Comparison of ENCODE assay signal across 10 mouse cellular contexts in genomic region chr4:82623081-82623538, GRCm38 (mm10).
DNase-seq lines count a peak whose midpoint lies in the region; ATAC-seq and TF ChIP-seq lines count a peak whose summit lies in the region.
"Had no signal": no experiment of that assay in that cellular context is flagged by ENCODE, and none has a peak within 500 bp of the region (broad histone marks: within the 10 kb centered on the region; RNA-seq: fewer than 3 reads in every experiment).

No protein-coding gene starts in this region.

- no peaks in the 10 kb centered on the region for H3K36me3 ChIP-seq in heart, embryonic 15.5 days
- H3K36me3 ChIP-seq in stomach, embryonic 14.5 days (ENCODE audit: control insufficient read depth, insufficient read depth, low read length), result no peaks in the 10 kb centered on the region
- no peaks in the 10 kb centered on the region for H3K36me3 ChIP-seq in stomach, postnatal 0 days (ENCODE audit: control insufficient read depth, insufficient read depth, low read length)
- H3K36me3 ChIP-seq in intestine, embryonic 15.5 days, result no peaks in the 10 kb centered on the region
- no peaks in the 10 kb centered on the region for H3K36me3 ChIP-seq in stomach, embryonic 16.5 days (ENCODE audit: control insufficient read depth, insufficient read depth, low read length)

- intact Hi-C loops in heart, postnatal 36 days (cut with DNase I), result no loop called here
- intact Hi-C loops in left cerebral cortex, postnatal 14 days (cut with DNase I), result no loop called here

- no peak overlapping the region for H3K4me3 ChIP-seq in heart, embryonic 15.5 days
- H3K4me3 ChIP-seq in stomach, embryonic 14.5 days (ENCODE audit: low read depth, low read length), result no peak overlapping the region
- no peak overlapping the region for H3K4me3 ChIP-seq in stomach, postnatal 0 days (ENCODE audit: low read depth, low read length)
- no peak overlapping the region for H3K4me3 ChIP-seq in intestine, embryonic 15.5 days (replicated peaks)
- H3K4me3 ChIP-seq in stomach, embryonic 16.5 days (replicated peaks; ENCODE audit: low read length), result no peak overlapping the region

- H3K9ac ChIP-seq in heart, embryonic 15.5 days, result no peak overlapping the region
- H3K9ac ChIP-seq in stomach, embryonic 14.5 days (replicated peaks; ENCODE audit: low read depth, low read length), result no peak overlapping the region
- no peak overlapping the region for H3K9ac ChIP-seq in stomach, postnatal 0 days (ENCODE audit: low read length)
- H3K9ac ChIP-seq in intestine, embryonic 15.5 days, result no peak overlapping the region
- no peak overlapping the region for H3K9ac ChIP-seq in stomach, embryonic 16.5 days (ENCODE audit: low read length)

- WGBS in heart, embryonic 15.5 days, result 65% methylated on average over 12 of the region's 12 CpGs
- WGBS in stomach, embryonic 14.5 days, result 78% methylated on average over 12 of the region's 12 CpGs
- 84% methylated on average over 12 of the region's 12 CpGs for WGBS in stomach, postnatal 0 days
- 76% methylated on average over 12 of the region's 12 CpGs for whole genome bisulfite sequencing in intestine, embryonic 15.5 days
- WGBS in stomach, embryonic 16.5 days, result 74% methylated on average over 12 of the region's 12 CpGs

- peaks cover 25% of the 10 kb centered on the region for H3K4me1 ChIP-seq in heart, embryonic 15.5 days (replicated peaks)
- H3K4me1 ChIP-seq in stomach, embryonic 14.5 days (ENCODE audit: control insufficient read depth, insufficient read depth, low read length), result peaks cover 17% of the 10 kb centered on the region; the same call in 1 of the 2 replicates
- no peaks in the 10 kb centered on the region for H3K4me1 ChIP-seq in stomach, postnatal 0 days (replicated peaks; ENCODE audit: control insufficient read depth, insufficient read depth)
- H3K4me1 ChIP-seq in intestine, embryonic 15.5 days (replicated peaks), result peaks cover 12% of the 10 kb centered on the region
- peaks cover 13% of the 10 kb centered on the region for H3K4me1 ChIP-seq in stomach, embryonic 16.5 days (ENCODE audit: control insufficient read depth, insufficient read depth, low read length)

- TF ChIP-seq EP300 in stomach, postnatal 0 days (optimal IDR thresholded peaks at IDR 0.05), result no peak

- ATAC-seq in heart, embryonic 15.5 days (replicated peaks; ENCODE audit: insufficient number of reproducible peaks, insufficient read depth, low FRiP score, low read depth), result no peak
- ATAC-seq in stomach, embryonic 14.5 days (ENCODE audit: insufficient number of reproducible peaks, insufficient read depth, low FRiP score, low read depth), result no peak
- no peak for ATAC-seq in stomach, postnatal 0 days (ENCODE audit: low FRiP score, low TSS enrichment)
- ATAC-seq in intestine, embryonic 15.5 days, result no peak
- no peak for ATAC-seq in stomach, embryonic 16.5 days (ENCODE audit: insufficient read depth, low FRiP score)
- ATAC-seq: inflammation-experienced regulatory T-cells, adult 6 months had no signal

- H3K27ac ChIP-seq in heart, embryonic 15.5 days, result peak overlapping the region; percentile 84
- peak overlapping the region; percentile 58; the same call in 1 of the 2 replicates for H3K27ac ChIP-seq in stomach, embryonic 14.5 days (ENCODE audit: low read length)
- H3K27ac ChIP-seq in stomach, postnatal 0 days (replicated peaks), result no peak overlapping the region
- H3K27ac ChIP-seq in intestine, embryonic 15.5 days, result 0 out of 2 replicates have a peak overlapping the region, but pooled peaks have one; percentile 51
- H3K27ac ChIP-seq in stomach, embryonic 16.5 days (ENCODE audit: low read length), result peak overlapping the region; percentile 5; the same call in 1 of the 2 replicates

- no peaks in the 10 kb centered on the region for H3K9me3 ChIP-seq in heart, embryonic 15.5 days (replicated peaks)
- H3K9me3 ChIP-seq in stomach, embryonic 14.5 days (ENCODE audit: control insufficient read depth, low read depth, low read length), result no peaks in the 10 kb centered on the region
- H3K9me3 ChIP-seq in stomach, postnatal 0 days (ENCODE audit: control insufficient read depth, low read length), result no peaks in the 10 kb centered on the region
- H3K9me3 ChIP-seq in intestine, embryonic 15.5 days, result no peaks in the 10 kb centered on the region
- no peaks in the 10 kb centered on the region for H3K9me3 ChIP-seq in stomach, embryonic 16.5 days (replicated peaks; ENCODE audit: control insufficient read depth, low read length)

- H3K4me2 ChIP-seq in heart, embryonic 15.5 days, result peak overlapping the region; percentile 48
- no peak overlapping the region for H3K4me2 ChIP-seq in stomach, embryonic 14.5 days (replicated peaks; ENCODE audit: low read depth, low read length)
- H3K4me2 ChIP-seq in stomach, postnatal 0 days (replicated peaks; ENCODE audit: low read depth), result no peak overlapping the region
- H3K4me2 ChIP-seq in intestine, embryonic 15.5 days (replicated peaks), result no peak overlapping the region
- no peak overlapping the region for H3K4me2 ChIP-seq in stomach, embryonic 16.5 days (ENCODE audit: low read depth, low read length)

- H3K27me3 ChIP-seq in heart, embryonic 15.5 days, result no peaks in the 10 kb centered on the region
- no peaks in the 10 kb centered on the region for H3K27me3 ChIP-seq in stomach, embryonic 14.5 days (ENCODE audit: control insufficient read depth, insufficient read depth, low read length)
- H3K27me3 ChIP-seq in stomach, postnatal 0 days (ENCODE audit: control insufficient read depth, insufficient read depth, low read length), result no peaks in the 10 kb centered on the region
- H3K27me3 ChIP-seq in intestine, embryonic 15.5 days (replicated peaks), result no peaks in the 10 kb centered on the region
- H3K27me3 ChIP-seq in stomach, embryonic 16.5 days (ENCODE audit: control insufficient read depth, insufficient read depth, low read length), result no peaks in the 10 kb centered on the region

- no peak for TF ChIP-seq CTCF in stomach, postnatal 0 days (IDR thresholded peaks at IDR 0.05; ENCODE audit: low read depth)

- DNase-seq in heart, postnatal 36 days, result no peak
- DNase-seq in stomach, postnatal 0 days (ENCODE audit: low spot score), result no peak
- no peak for DNase-seq in left cerebral cortex, postnatal 14 days (ENCODE audit: low spot score in 2 of 2)
- DNase-seq in right cerebral cortex, postnatal 10 days (ENCODE audit: low spot score in 2 of 2), result no peak
- DNase-seq: thymus, postnatal 14 days had no signal
